In genomic region chr1:91248970-91249369, GRCm38 (mm10) we compare ENCODE assay signal across 9 mouse cellular contexts. TPM values are rescaled to one million over a fixed set of nuclear protein-coding genes. Genes with fewer than 3 reads are reported as not detected.
DNase-seq lines count a peak whose midpoint lies in the region; ATAC-seq lines count a peak whose summit lies in the region.
"Had no signal": no experiment of that assay in that cellular context is flagged by ENCODE, and none has a peak within 500 bp of the region (broad histone marks: within the 10 kb centered on the region; RNA-seq: fewer than 3 reads in every experiment).

No protein-coding gene starts in this region.

- no peaks in the 10 kb centered on the region for H3K9me3 ChIP-seq in lung, embryonic 16.5 days (ENCODE audit: control insufficient read depth, low read length)
- H3K9me3 ChIP-seq in embryonic facial prominence, embryonic 11.5 days (replicated peaks; ENCODE audit: control insufficient read depth, low read length): no peaks in the 10 kb centered on the region
- H3K9me3 ChIP-seq in limb, embryonic 10.5 days (replicated peaks): no peaks in the 10 kb centered on the region
- no peaks in the 10 kb centered on the region for H3K9me3 ChIP-seq in neural tube, embryonic 14.5 days (ENCODE audit: control insufficient read depth, low read length)

- H3K27me3 ChIP-seq in lung, embryonic 16.5 days (ENCODE audit: control insufficient read depth, insufficient read depth, low read depth, low read length): no peaks in the 10 kb centered on the region
- no peaks in the 10 kb centered on the region for H3K27me3 ChIP-seq in embryonic facial prominence, embryonic 11.5 days (ENCODE audit: control insufficient read depth, insufficient read depth, low read length)
- H3K27me3 ChIP-seq in limb, embryonic 10.5 days (ENCODE audit: low read depth, poor library complexity, severe bottlenecking): no peaks in the 10 kb centered on the region
- no peaks in the 10 kb centered on the region for H3K27me3 ChIP-seq in neural tube, embryonic 14.5 days (ENCODE audit: control insufficient read depth, insufficient read depth, low read length)

- peak overlapping the region; percentile 94 for H3K4me2 ChIP-seq in lung, embryonic 16.5 days (ENCODE audit: low read depth, low read length)
- peak overlapping the region; percentile 76 for H3K4me2 ChIP-seq in embryonic facial prominence, embryonic 11.5 days (ENCODE audit: low read depth, low read length)
- H3K4me2 ChIP-seq in neural tube, embryonic 14.5 days (ENCODE audit: low read depth, low read length): peak overlapping the region; percentile 72

- WGBS in lung, embryonic 16.5 days: 43% methylated on average over 4 of the region's 4 CpGs
- WGBS in embryonic facial prominence, embryonic 11.5 days: 47% methylated on average over 4 of the region's 4 CpGs
- WGBS in limb, embryonic 10.5 days: 45% methylated on average over 4 of the region's 4 CpGs
- 50% methylated on average over 4 of the region's 4 CpGs for WGBS in neural tube, embryonic 14.5 days

- no peak overlapping the region for H3K27ac ChIP-seq in lung, embryonic 16.5 days (ENCODE audit: low read length)
- H3K27ac ChIP-seq in embryonic facial prominence, embryonic 11.5 days (replicated peaks; ENCODE audit: low read depth, low read length): no peak overlapping the region
- peak overlapping the region; percentile 86 for H3K27ac ChIP-seq in limb, embryonic 10.5 days
- no peak overlapping the region for H3K27ac ChIP-seq in neural tube, embryonic 14.5 days (ENCODE audit: low read depth, low read length)

- ATAC-seq in lung, embryonic 16.5 days (ENCODE audit: low read depth): no peak
- ATAC-seq in embryonic facial prominence, embryonic 11.5 days (replicated peaks; ENCODE audit: insufficient number of reproducible peaks, low FRiP score, low TSS enrichment, low read depth): no peak
- no peak for ATAC-seq in neural tube, embryonic 14.5 days (ENCODE audit: low read depth)

- no peak overlapping the region for H3K4me3 ChIP-seq in lung, embryonic 16.5 days (ENCODE audit: low read length)
- H3K4me3 ChIP-seq in embryonic facial prominence, embryonic 11.5 days (ENCODE audit: low read depth, low read length): peak overlapping the region; percentile 93
- H3K4me3 ChIP-seq in limb, embryonic 10.5 days: peak overlapping the region; percentile 89
- no peak overlapping the region for H3K4me3 ChIP-seq in neural tube, embryonic 14.5 days (ENCODE audit: low read depth, low read length)

- DNase-seq in lung, postnatal 36 days: no peak
- no peak for DNase-seq in embryonic facial prominence, embryonic 11.5 days (ENCODE audit: low spot score)
- no peak for DNase-seq in limb, embryonic 10.5 days (ENCODE audit: low spot score)
- DNase-seq in urinary bladder, postnatal 14 days (ENCODE audit: low spot score): no peak
- no peak for DNase-seq in right cerebral cortex, adult 2 months (ENCODE audit: low spot score in 2 of 2)
- no peak for DNase-seq in urinary bladder, adult 2 months (ENCODE audit: low spot score)
- DNase-seq: lung, postnatal 14 days had no signal

- H3K36me3 ChIP-seq in lung, embryonic 16.5 days (ENCODE audit: control insufficient read depth, insufficient read depth, low read length): no peaks in the 10 kb centered on the region
- no peaks in the 10 kb centered on the region for H3K36me3 ChIP-seq in embryonic facial prominence, embryonic 11.5 days (replicated peaks; ENCODE audit: control insufficient read depth, insufficient read depth, low read depth, low read length)
- H3K36me3 ChIP-seq in limb, embryonic 10.5 days: no peaks in the 10 kb centered on the region
- no peaks in the 10 kb centered on the region for H3K36me3 ChIP-seq in neural tube, embryonic 14.5 days (ENCODE audit: control insufficient read depth, insufficient read depth, low read length)

- H3K9ac ChIP-seq in lung, embryonic 16.5 days (ENCODE audit: low read length): no peak overlapping the region
- no peak overlapping the region for H3K9ac ChIP-seq in embryonic facial prominence, embryonic 11.5 days (replicated peaks; ENCODE audit: low read length)
- H3K9ac ChIP-seq in neural tube, embryonic 14.5 days (replicated peaks; ENCODE audit: low read depth, low read length): no peak overlapping the region

- peaks cover 18% of the 10 kb centered on the region for H3K4me1 ChIP-seq in lung, embryonic 16.5 days (replicated peaks; ENCODE audit: control insufficient read depth, insufficient read depth, low read length)
- peaks cover 5% of the 10 kb centered on the region; the same call in 1 of the 2 replicates for H3K4me1 ChIP-seq in embryonic facial prominence, embryonic 11.5 days (ENCODE audit: control insufficient read depth, insufficient read depth, low read length)
- H3K4me1 ChIP-seq in limb, embryonic 10.5 days: peaks cover 23% of the 10 kb centered on the region
- H3K4me1 ChIP-seq in neural tube, embryonic 14.5 days (ENCODE audit: control insufficient read depth, insufficient read depth, low read length): peaks cover 18% of the 10 kb centered on the region

RNA-seq across cellular contexts. Expression of gene Ube2f, which starts 1.1 kb away (rescaled TPM):
- polyA plus RNA-seq in lung, embryonic 16.5 days (2015; fragmentation: Nextera tagmentation; extraction: Ambion mirVana): 60.8 and 65.7 TPM in 2 replicates
- polyA plus RNA-seq in embryonic facial prominence, embryonic 11.5 days (2014; fragmentation: Nextera tagmentation; extraction: Ambion mirVana): 93.2 and 96.4 TPM in 2 replicates
- 84.5 and 96.4 TPM in 2 replicates for polyA plus RNA-seq in limb, embryonic 10.5 days (2016; fragmentation: Nextera tagmentation; extraction: Ambion mirVana)
- 60.2 and 61.9 TPM in 2 replicates for polyA plus RNA-seq in neural tube, embryonic 14.5 days (2014; fragmentation: Nextera tagmentation; extraction: Ambion mirVana)
- polyA plus RNA-seq in urinary bladder, adult 2 months (2012; rRNA removed): 54.3 and 68.9 TPM in 2 replicates

RNA-seq across cellular contexts. Expression of gene Scly, which starts 49.2 kb away (rescaled TPM):
- polyA plus RNA-seq in lung, embryonic 16.5 days (2015; fragmentation: Nextera tagmentation; extraction: Ambion mirVana): 16.7 and 19.0 TPM in 2 replicates
- 10.9 and 11.7 TPM in 2 replicates for polyA plus RNA-seq in embryonic facial prominence, embryonic 11.5 days (2014; fragmentation: Nextera tagmentation; extraction: Ambion mirVana)
- polyA plus RNA-seq in limb, embryonic 10.5 days (2016; fragmentation: Nextera tagmentation; extraction: Ambion mirVana): 13.4 and 14.1 TPM in 2 replicates
- polyA plus RNA-seq in neural tube, embryonic 14.5 days (2014; fragmentation: Nextera tagmentation; extraction: Ambion mirVana): 8.4 and 11.6 TPM in 2 replicates
- 21.1 and 21.8 TPM in 2 replicates for polyA plus RNA-seq in urinary bladder, adult 2 months (2012; rRNA removed)

Comparison
In these comparisons a context has a peak if more than half of its experiments do, and no peak if none do; other contexts are left out.
1. H3K4me3 ChIP-seq: peak in embryonic facial prominence, embryonic 11.5 days (single experiment) and limb, embryonic 10.5 days (single experiment); none in lung, embryonic 16.5 days (single experiment) and neural tube, embryonic 14.5 days (single experiment).
2. Peak in every context shown above with its lines, with median percentiles within 50 percentile points of each other: H3K4me2 ChIP-seq.